Mouse (Mus musculus) erythroblast, embryonic 14.5 days (primary cell): ENCODE results near the gene Pomgnt2.

Source experiments
- GATA1 ChIP-seq: IDR thresholded peaks from 2 replicates; pipeline ENCODE4 v1.6.1; 2012; ENCODE audit warnings: low read length, inconsistent platforms, mixed read lengths
- TAL1 ChIP-seq: IDR thresholded peaks from 3 replicates; pipeline ENCODE4 v1.6.1; 2012; ENCODE audit warnings: low read length, inconsistent platforms, mixed read lengths

DNA sequence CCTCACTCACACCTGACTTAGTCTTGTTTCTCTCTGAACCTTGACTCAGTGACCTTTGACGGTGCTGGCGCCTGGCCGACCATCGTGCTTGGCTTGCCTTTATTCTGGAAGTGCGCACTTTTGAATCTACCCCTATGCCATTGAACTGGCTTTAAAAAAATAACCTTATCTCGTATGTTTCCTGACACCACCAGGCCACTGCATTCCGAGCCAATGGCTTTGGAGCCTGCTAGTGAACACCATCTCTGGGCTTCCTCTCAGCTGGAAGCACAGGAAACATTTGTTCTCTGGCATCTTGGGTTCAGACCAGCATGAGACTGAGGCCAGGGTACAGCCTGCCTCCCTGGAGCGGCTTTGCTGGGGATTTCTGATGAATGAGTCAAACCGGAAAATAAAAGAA, 25.9 kb upstream of the Pomgnt2 start:
- no peak for TF ChIP-seq GATA1
- no peak for TF ChIP-seq TAL1
